Mouse (Mus musculus) induced T-regulatory cell, adult 2 months (primary cell): ENCODE data around the gene Plekhs1.
"Not testable (repeated sequence)": the region's sequence is repeated elsewhere in the genome, so short reads cannot be mapped to it uniquely, and the experiment has no call there.

ENCODE experiments used
- DNase-seq: peaks from one replicate; pipeline ENCODE4 v3.0.0-alpha.2; 2012; ENCODE audit warnings: low read depth

Plekhs1 gene

GRCm38 (mm10) chr19:56530529-56530928, 69.1 kb downstream of the Plekhs1 start:
- not testable (repeated sequence) for DNase-seq

- DNase-seq: no peak
Measured at GRCm38 (mm10) chr19:56531251-56531650, 69.8 kb downstream of the Plekhs1 start.

GRCm38 (mm10) chr19:56533291-56534071, 72.0 kb downstream of the Plekhs1 start:
- DNase-seq: no peak

- no peak for DNase-seq
Measured at GRCm38 (mm10) chr19:56534337-56534736, 72.9 kb downstream of the Plekhs1 start.

GRCm38 (mm10) chr19:56535064-56535463, 73.6 kb downstream of the Plekhs1 start:
- no peak for DNase-seq

GRCm38 (mm10) chr19:56535765-56536164, 74.3 kb downstream of the Plekhs1 start:
- no peak for DNase-seq
